Mouse (Mus musculus) limb, embryonic 14.5 days (tissue): ENCODE data around the gene Slc16a11. TPM values are rescaled to one million over a fixed set of nuclear protein-coding genes. Genes with fewer than 3 reads are reported as not detected.
A peak's percentile ranks its signal among the peaks of the same experiment; 100 is the strongest.

Experiments used
- ATAC-seq: fragments of 200-750 bp; cut with Nextera tagmentation; 2 replicates; pipeline ENCODE4 v1.8.0; 2017; ENCODE audit warnings: low read depth, moderate number of reproducible peaks, moderate TSS enrichment; ENCODE audit not compliant: low FRiP score
- DNase-seq: peaks from one replicate; pipeline ENCODE4 v3.0.0-alpha.2; 2015; ENCODE audit warnings: low spot score
- H3K27ac ChIP-seq: fragments of 300-500 bp; sonication (generic); replicated peaks from 2 replicates; pipeline ENCODE4 v1.5.1; 2014; ENCODE audit warnings: low read depth, mild to moderate bottlenecking, low read length, moderate library complexity, mixed read lengths
- H3K27me3 ChIP-seq: fragments of 300-500 bp; sonication (generic); 2 replicates; pipeline ENCODE4 v1.6.1; 2014; ENCODE audit warnings: low read length, mixed read lengths; ENCODE audit not compliant: control insufficient read depth, insufficient read depth
- H3K36me3 ChIP-seq: fragments of 300-500 bp; sonication (generic); 2 replicates; pipeline ENCODE4 v1.6.1; 2014; ENCODE audit warnings: mild to moderate bottlenecking, low read length, moderate library complexity, mixed read lengths; ENCODE audit not compliant: control insufficient read depth, insufficient read depth
- H3K4me1 ChIP-seq: fragments of 300-500 bp; sonication (generic); 2 replicates; pipeline ENCODE4 v1.6.1; 2014; ENCODE audit warnings: antibody characterized with exemption, low read length, mixed read lengths; ENCODE audit not compliant: control insufficient read depth, insufficient read depth
- H3K4me2 ChIP-seq: fragments of 300-500 bp; sonication (generic); replicated peaks from 2 replicates; pipeline ENCODE4 v1.6.1; 2014; ENCODE audit warnings: low read depth, mild to moderate bottlenecking, low read length, moderate library complexity; ENCODE audit not compliant: severe bottlenecking
- H3K4me3 ChIP-seq: fragments of 300-500 bp; sonication (generic); replicated peaks from 2 replicates; pipeline ENCODE4 v1.5.1; 2014; ENCODE audit warnings: low read length
- H3K9ac ChIP-seq: fragments of 300-500 bp; sonication (generic); 2 replicates; pipeline ENCODE4 v1.6.1; 2014; ENCODE audit warnings: mild to moderate bottlenecking, low read depth, low read length, moderate library complexity; ENCODE audit not compliant: severe bottlenecking
- H3K9me3 ChIP-seq: fragments of 300-500 bp; sonication (generic); 2 replicates; pipeline ENCODE4 v1.6.1; 2016; ENCODE audit warnings: low read length; ENCODE audit not compliant: control insufficient read depth
- POLR2A ChIP-seq: fragments of 200-500 bp; IDR thresholded peaks from 2 replicates; pipeline ENCODE4 v1.8.0; 2012; ENCODE audit warnings: inconsistent platforms, mild to moderate bottlenecking, moderate library complexity, borderline replicate concordance; ENCODE audit not compliant: insufficient read depth, insufficient read length; ENCODE audit errors: extremely low read depth
- WGBS: fragments of 180-500 bp; shearing (Covaris S2); extraction: QIAGEN DNeasy Blood & Tissue Kit; methylation state at CpG from one replicate; pipeline ENCODE4 v1.1.7; 2014; 5-methylcytosine and 5-hydroxymethylcytosine counted together
- polyA plus RNA-seq, 2 experiments: library from polyadenylated mRNA; depleted of rRNA in 1 of 2; stranded (reverse) in 1 of 2; unstranded in 1 of 2; fragments of >200 nt; fragmentation: Nextera tagmentation in 1 of 2; extraction: Ambion mirVana in 1 of 2; gene quantifications; 2 replicates each; pipeline versions ENCODE4 v1.2.1 to v1.2.3; 2012 to 2014

The Slc16a11 gene
- polyA plus RNA-seq, 2 experiments = 0.47 to 1.3 TPM

GRCm38 (mm10) chr11:70200036-70200608 is 12.4 kb upstream of the Slc16a11 start:
- no peak for TF ChIP-seq POLR2A
- H3K27ac ChIP-seq = no peak overlapping the region
- no peaks in the 10 kb centered on the region for H3K4me1 ChIP-seq
- 84% methylated on average over 5 of the region's 5 CpGs for WGBS
- H3K4me3 ChIP-seq = no peak overlapping the region
- no peaks in the 10 kb centered on the region for H3K36me3 ChIP-seq
- no peak overlapping the region for H3K9ac ChIP-seq
- H3K9me3 ChIP-seq = no peaks in the 10 kb centered on the region
- no peaks in the 10 kb centered on the region for H3K27me3 ChIP-seq
- no peak for DNase-seq
- ATAC-seq = no peak
- no peak overlapping the region for H3K4me2 ChIP-seq

GRCm38 (mm10) chr11:70201691-70202090 is 10.9 kb upstream of the Slc16a11 start:
- H3K27me3 ChIP-seq = no peaks in the 10 kb centered on the region
- no peak overlapping the region for H3K4me2 ChIP-seq
- no peak overlapping the region for H3K4me3 ChIP-seq
- no peak overlapping the region for H3K27ac ChIP-seq
- DNase-seq (peak; percentile 92), ATAC-seq (no peak)
- no peak overlapping the region for H3K9ac ChIP-seq
- no peak for TF ChIP-seq POLR2A
- H3K9me3 ChIP-seq = no peaks in the 10 kb centered on the region
- H3K4me1 ChIP-seq = no peaks in the 10 kb centered on the region
- no peaks in the 10 kb centered on the region for H3K36me3 ChIP-seq
- WGBS = 34% methylated on average over 5 of the region's 5 CpGs

GRCm38 (mm10) chr11:70206801-70207200 is 5.8 kb upstream of the Slc16a11 start:
- no peaks in the 10 kb centered on the region for H3K36me3 ChIP-seq
- no peaks in the 10 kb centered on the region for H3K27me3 ChIP-seq
- H3K9ac ChIP-seq = no peak overlapping the region
- DNase-seq (no peak), ATAC-seq (no peak)
- no peak overlapping the region for H3K4me3 ChIP-seq
- no peak overlapping the region for H3K4me2 ChIP-seq
- WGBS = 91% methylated on average over 2 of the region's 2 CpGs
- TF ChIP-seq POLR2A = no peak
- no peak overlapping the region for H3K27ac ChIP-seq
- H3K9me3 ChIP-seq = no peaks in the 10 kb centered on the region
- H3K4me1 ChIP-seq = no peaks in the 10 kb centered on the region

GRCm38 (mm10) chr11:70207283-70207682 is 5.3 kb upstream of the Slc16a11 start:
- TF ChIP-seq POLR2A = no peak
- Histone ChIP-seq H3K27ac (no peak overlapping the region), H3K4me2 (no peak overlapping the region), H3K36me3 (no peaks in the 10 kb centered on the region), H3K27me3 (no peaks in the 10 kb centered on the region), H3K9me3 (no peaks in the 10 kb centered on the region), H3K9ac (no peak overlapping the region), H3K4me1 (no peaks in the 10 kb centered on the region), H3K4me3 (no peak overlapping the region)
- DNase-seq (no peak), ATAC-seq (no peak)
- WGBS = 83% methylated on average over 7 of the region's 7 CpGs

GRCm38 (mm10) chr11:70208778-70209388 is 3.7 kb upstream of the Slc16a11 start:
- Histone ChIP-seq H3K4me3 (no peak overlapping the region), H3K4me1 (peaks cover 3% of the 10 kb centered on the region; the same call in 1 of the 2 replicates), H3K9me3 (no peaks in the 10 kb centered on the region), H3K36me3 (no peaks in the 10 kb centered on the region), H3K4me2 (no peak overlapping the region), H3K27me3 (peaks cover 8% of the 10 kb centered on the region), H3K9ac (no peak overlapping the region), H3K27ac (no peak overlapping the region)
- WGBS = 67% methylated on average over 5 of the region's 5 CpGs
- DNase-seq = no peak
- ATAC-seq = no peak
- TF ChIP-seq POLR2A = no peak
